10 mouse cellular contexts compared by ENCODE assay signal in genomic region chr6:43296798-43297507, GRCm38 (mm10). TPM values are rescaled to one million over a fixed set of nuclear protein-coding genes. Genes with fewer than 3 reads are reported as not detected.
A peak's percentile ranks its signal among the peaks of the same experiment; 100 is the strongest.
DNase-seq lines count a peak whose midpoint lies in the region; ATAC-seq and TF ChIP-seq lines count a peak whose summit lies in the region.
"Had no signal": no experiment of that assay in that cellular context is flagged by ENCODE, and none has a peak within 500 bp of the region (broad histone marks: within the 10 kb centered on the region; RNA-seq: fewer than 3 reads in every experiment).

No protein-coding gene starts in this region.

- no peak for ATAC-seq in liver, embryonic 12.5 days
- ATAC-seq in neural tube, embryonic 14.5 days (ENCODE audit: low read depth), result peak; percentile 75

- no peaks in the 10 kb centered on the region for H3K79me2 ChIP-seq in liver, adult 2 months (ENCODE audit: control insufficient read depth, insufficient read depth, low read length)

- H3K4me3 ChIP-seq in liver, adult 2 months (ENCODE audit: insufficient read depth, low read depth, low read length), result no peak overlapping the region
- H3K4me3 ChIP-seq in liver, embryonic 12.5 days, result no peak overlapping the region
- no peak overlapping the region for H3K4me3 ChIP-seq in neural tube, embryonic 14.5 days (ENCODE audit: low read depth, low read length)
- H3K4me3 ChIP-seq: embryonic facial prominence, embryonic 15.5 days had no signal

- TF ChIP-seq CTCF in liver, adult 2 months (IDR thresholded peaks at IDR 0.05; ENCODE audit: low read depth, low read length), result 0 out of 2 replicates have a peak, but pooled peaks have one; percentile 9

- 39% methylated on average over 7 of the region's 7 CpGs for WGBS in liver, adult 2 months
- 39% methylated on average over 7 of the region's 7 CpGs for WGBS in liver, embryonic 12.5 days (ENCODE audit: insufficient replicate concordance)
- WGBS in neural tube, embryonic 14.5 days, result 46% methylated on average over 7 of the region's 7 CpGs

- no peaks in the 10 kb centered on the region for H3K36me3 ChIP-seq in liver, adult 2 months (ENCODE audit: control insufficient read depth, insufficient read depth, low read length)
- H3K36me3 ChIP-seq in liver, embryonic 12.5 days, result no peaks in the 10 kb centered on the region
- no peaks in the 10 kb centered on the region for H3K36me3 ChIP-seq in neural tube, embryonic 14.5 days (ENCODE audit: control insufficient read depth, insufficient read depth, low read length)
- H3K36me3 ChIP-seq: embryonic facial prominence, embryonic 15.5 days had no signal

- no peaks in the 10 kb centered on the region for H3K27me3 ChIP-seq in liver, adult 2 months (ENCODE audit: control insufficient read depth, insufficient read depth, low read length)
- H3K27me3 ChIP-seq in liver, embryonic 12.5 days (replicated peaks), result no peaks in the 10 kb centered on the region
- no peaks in the 10 kb centered on the region for H3K27me3 ChIP-seq in neural tube, embryonic 14.5 days (ENCODE audit: control insufficient read depth, insufficient read depth, low read length)
- H3K27me3 ChIP-seq: embryonic facial prominence, embryonic 15.5 days had no signal

- TF ChIP-seq POLR2A in liver, adult 2 months (IDR thresholded peaks at IDR 0.05; ENCODE audit: extremely low read depth, insufficient read depth, low read length), result no peak

- H3K4me1 ChIP-seq in liver, adult 2 months (ENCODE audit: control insufficient read depth, insufficient read depth, low read length), result peaks cover 8% of the 10 kb centered on the region; the same call in 1 of the 2 replicates
- no peaks in the 10 kb centered on the region for H3K4me1 ChIP-seq in liver, embryonic 12.5 days
- H3K4me1 ChIP-seq in neural tube, embryonic 14.5 days (ENCODE audit: control insufficient read depth, insufficient read depth, low read length), result no peaks in the 10 kb centered on the region

- intact Hi-C loops in gastrocnemius, postnatal 14 days (cut with DNase I; ENCODE audit: low total_unique reads), result no loop called here

- peak; percentile 61 for DNase-seq in liver, adult 2 months (ENCODE audit: extremely low read depth, low read depth, low spot score)
- peak; percentile 81 for DNase-seq in adipocyte (ENCODE audit: low spot score)
- DNase-seq in embryo, embryonic 10.5 days (ENCODE audit: low spot score), result peak; percentile 79
- DNase-seq in layer of hippocampus, adult 9-11 months, result peak; percentile 26
- DNase-seq in gastrocnemius, postnatal 14 days, result no peak
- DNase-seq in thymus, postnatal 25 days, result no peak

- no peak overlapping the region for H3K4me2 ChIP-seq in liver, embryonic 12.5 days
- H3K4me2 ChIP-seq in neural tube, embryonic 14.5 days (ENCODE audit: low read depth, low read length), result no peak overlapping the region
- H3K4me2 ChIP-seq: embryonic facial prominence, embryonic 15.5 days had no signal

- no peak overlapping the region for H3K27ac ChIP-seq in liver, adult 2 months (replicated peaks; ENCODE audit: insufficient read depth, low read depth, low read length)
- H3K27ac ChIP-seq in liver, embryonic 12.5 days, result no peak overlapping the region
- no peak overlapping the region for H3K27ac ChIP-seq in neural tube, embryonic 14.5 days (ENCODE audit: low read depth, low read length)
- H3K27ac ChIP-seq: embryonic facial prominence, embryonic 15.5 days had no signal

- no peaks in the 10 kb centered on the region for H3K9me3 ChIP-seq in liver, embryonic 12.5 days (replicated peaks)
- no peaks in the 10 kb centered on the region for H3K9me3 ChIP-seq in neural tube, embryonic 14.5 days (ENCODE audit: control insufficient read depth, low read length)
- H3K9me3 ChIP-seq: embryonic facial prominence, embryonic 15.5 days had no signal

- no peak overlapping the region for H3K9ac ChIP-seq in liver, adult 2 months (ENCODE audit: low read depth, low read length)
- H3K9ac ChIP-seq in liver, embryonic 12.5 days, result no peak overlapping the region
- no peak overlapping the region for H3K9ac ChIP-seq in neural tube, embryonic 14.5 days (replicated peaks; ENCODE audit: low read depth, low read length)
- H3K9ac ChIP-seq: embryonic facial prominence, embryonic 15.5 days had no signal

RNA-seq across cellular contexts. Expression of gene Nobox, which starts 12.4 kb away (rescaled TPM):
- total RNA-seq in liver, adult 2 months (2014; rRNA removed), result not detected in 2 replicates
- polyA plus RNA-seq in liver, adult 2 months (2012; rRNA removed), result 0.04 TPM in 1 of 2 replicates, not detected in the other
- polyA plus RNA-seq in liver, embryonic 12.5 days (2016; fragmentation: Nextera tagmentation; extraction: Ambion mirVana), result 0.17 TPM in 1 of 2 replicates, not detected in the other
- polyA plus RNA-seq in neural tube, embryonic 14.5 days (2014; fragmentation: Nextera tagmentation; extraction: Ambion mirVana), result not detected in 2 replicates
- not detected for total RNA-seq in gastrocnemius, postnatal 14 days (2021)
- polyA plus RNA-seq: embryonic facial prominence, embryonic 15.5 days; liver, embryonic 16.5 days had no signal

RNA-seq across cellular contexts. Expression of gene Arhgef5, which starts 31.6 kb away (rescaled TPM):
- 10.4 and 11.9 TPM in 2 replicates for total RNA-seq in liver, adult 2 months (2014; rRNA removed)
- polyA plus RNA-seq in liver, adult 2 months (2012; rRNA removed), result 9.4 and 11.4 TPM in 2 replicates
- polyA plus RNA-seq in liver, embryonic 12.5 days (2016; fragmentation: Nextera tagmentation; extraction: Ambion mirVana), result 2.3 and 2.5 TPM in 2 replicates
- 0.80 and 2.9 TPM in 2 replicates for polyA plus RNA-seq in neural tube, embryonic 14.5 days (2014; fragmentation: Nextera tagmentation; extraction: Ambion mirVana)
- total RNA-seq in gastrocnemius, postnatal 14 days (2021), result 1 to 10 TPM; 4.8 to 4.9 TPM

Comparison
In these comparisons a context has a peak if more than half of its experiments do, and no peak if none do; other contexts are left out.
1. DNase-seq: peak in liver, adult 2 months (single experiment), adipocyte (single experiment), embryo, embryonic 10.5 days (single experiment) and layer of hippocampus, adult 9-11 months (single experiment); none in gastrocnemius, postnatal 14 days (single experiment) and thymus, postnatal 25 days (single experiment).